Mouse (Mus musculus) heart, adult 9 months (tissue): Measurements from ENCODE around the gene Zfp292.

Experiments used
- DNase-seq, 2 experiments: peaks; one replicate each; pipeline ENCODE4 v3.0.0; 2022; ENCODE audit warnings: low spot score in 2 of 2

Gene Zfp292

DNA sequence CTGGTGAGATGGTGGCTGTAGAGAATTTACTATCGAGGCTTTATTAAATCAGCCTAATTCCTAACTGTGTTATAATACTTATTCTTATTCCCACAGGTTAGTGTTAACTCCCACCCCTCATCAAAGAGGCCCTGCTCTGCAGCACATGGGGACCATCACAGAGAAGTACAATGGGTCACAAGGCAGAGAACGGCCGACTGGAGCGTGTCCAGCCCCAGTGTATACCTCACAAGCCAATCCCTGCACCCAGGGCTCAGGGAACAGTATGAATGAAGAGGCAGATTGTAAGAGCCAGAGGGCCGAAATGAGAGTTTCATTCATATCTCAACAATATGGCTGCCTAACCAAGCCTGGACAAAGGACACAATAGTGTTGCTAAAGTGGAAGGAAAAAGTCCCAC, 86.5 kb downstream of the Zfp292 start:
- DNase-seq = no peak

DNA sequence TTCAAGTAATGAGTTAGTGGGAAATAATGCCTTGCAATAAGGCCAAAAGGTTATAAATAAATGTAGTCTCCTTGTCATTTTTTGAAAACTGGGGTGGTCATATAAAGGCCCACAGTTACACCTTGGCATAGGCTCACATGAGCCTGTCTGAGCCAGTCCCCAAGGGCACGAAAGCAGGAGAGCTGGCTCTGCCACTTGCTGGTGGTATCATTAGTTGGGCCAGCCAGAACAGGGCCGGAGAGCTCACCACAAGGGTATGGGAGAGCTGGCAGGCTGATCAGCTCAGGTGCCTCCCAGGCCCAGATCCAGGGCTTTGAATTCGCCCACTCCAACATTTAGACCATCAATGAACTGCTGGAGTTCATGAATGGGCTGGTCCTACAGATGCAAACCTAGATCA, 96.3 kb downstream of the Zfp292 start:
- DNase-seq = no peak

- no peak for DNase-seq
These were observed 97.1 kb downstream of the Zfp292 start for GRCm38 (mm10) chr4:34785646-34786045.

- no peak for DNase-seq
These were observed 97.9 kb downstream of the Zfp292 start for GRCm38 (mm10) chr4:34784865-34785264.

GRCm38 (mm10) chr4:34782730-34783129, 100.0 kb downstream of the Zfp292 start:
- DNase-seq = no peak

- DNase-seq = peak; percentile 89 to 91
These were observed 104.9 kb downstream of the Zfp292 start, which contains the start of gene Smim8 for GRCm38 (mm10) chr4:34777677-34778527. Gene Smim8, minus strand, starts transcription at chr4:34778423.

GRCm38 (mm10) chr4:34771652-34772371, 110.9 kb downstream of the Zfp292 start:
- no peak for DNase-seq

- no peak for DNase-seq
These were observed 126.6 kb downstream of the Zfp292 start, which contains the start of gene Gm136 for GRCm38 (mm10) chr4:34756163-34756562. Gene Gm136, minus strand, starts transcription at chr4:34756263.
